Mouse (Mus musculus): ENCODE data around the gene Vpreb3.

The Vpreb3 gene

GRCm38 (mm10) chr10:75942736-75943477 is at the start of gene Vpreb3:
Gene Vpreb3 (plus strand): TSS chr10:75943057.
- no peak for DNase-seq (ENCODE audit: low spot score in 2 of 2)

- peak; percentile 82 to 94 for DNase-seq (ENCODE audit: low spot score in 2 of 2)
Measured at GRCm38 (mm10) chr10:75893089-75893750, 49.6 kb upstream of the Vpreb3 start, which contains the start of gene Derl3. Gene Derl3 (plus strand): TSS chr10:75893413.

- DNase-seq (ENCODE audit: low spot score in 2 of 2): no peak
Measured at GRCm38 (mm10) chr10:75894601-75895000, 48.3 kb upstream of the Vpreb3 start.

DNA sequence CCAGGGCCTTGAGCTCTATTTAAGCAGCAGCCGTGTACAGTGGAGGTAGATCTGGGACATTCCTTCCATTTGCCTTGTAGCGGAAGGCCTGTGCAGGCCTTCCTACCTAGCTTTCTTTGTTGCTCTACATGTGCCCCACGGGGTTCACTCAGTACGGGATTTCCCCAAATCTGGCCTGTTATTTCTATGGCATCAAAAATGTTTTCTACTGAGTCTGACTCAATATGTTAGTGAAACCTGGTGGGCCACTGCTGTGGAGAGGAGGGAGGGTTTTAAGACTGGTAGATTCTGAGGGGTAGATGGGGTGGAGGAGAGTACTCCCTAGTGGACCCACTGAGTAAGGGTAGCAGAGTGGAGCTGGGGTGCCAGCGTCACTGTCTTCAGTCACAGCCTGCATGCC is 47.1 kb upstream of the Vpreb3 start:
- DNase-seq (ENCODE audit: low spot score in 2 of 2): no peak

- DNase-seq (ENCODE audit: low spot score in 2 of 2): no peak
Measured at GRCm38 (mm10) chr10:75896208-75896607, 46.6 kb upstream of the Vpreb3 start.

- peak; percentile 37 to 73 for DNase-seq (ENCODE audit: low spot score in 2 of 2)
Measured at GRCm38 (mm10) chr10:75897373-75897772, 45.5 kb upstream of the Vpreb3 start.

DNA sequence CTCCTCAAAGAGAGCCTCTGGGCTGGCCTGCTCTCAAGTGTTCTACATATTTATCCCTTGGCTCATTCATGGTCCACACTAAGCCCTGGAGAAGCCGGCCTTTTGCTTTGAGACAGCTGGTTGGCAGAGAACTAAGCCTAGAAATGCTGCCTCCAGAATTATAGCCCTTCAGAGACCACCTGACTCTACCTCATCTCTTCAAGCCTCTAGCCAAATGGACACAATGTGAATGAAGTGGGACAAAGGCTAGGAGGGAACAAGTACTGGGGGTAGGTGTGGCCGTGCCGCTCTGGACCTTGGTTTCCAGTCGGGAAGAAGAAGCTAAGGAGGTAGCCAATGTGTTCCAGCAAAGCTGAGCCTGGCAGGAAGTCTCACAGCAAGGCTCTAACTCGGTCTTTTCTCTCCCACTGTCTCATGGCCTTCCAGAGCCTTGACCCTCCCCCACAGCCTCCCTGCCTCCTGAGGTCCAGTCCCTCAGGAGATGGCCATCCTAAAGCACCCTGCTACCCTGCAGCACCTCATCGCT is 44.8 kb upstream of the Vpreb3 start:
- DNase-seq (ENCODE audit: low spot score in 2 of 2): no peak

DNA sequence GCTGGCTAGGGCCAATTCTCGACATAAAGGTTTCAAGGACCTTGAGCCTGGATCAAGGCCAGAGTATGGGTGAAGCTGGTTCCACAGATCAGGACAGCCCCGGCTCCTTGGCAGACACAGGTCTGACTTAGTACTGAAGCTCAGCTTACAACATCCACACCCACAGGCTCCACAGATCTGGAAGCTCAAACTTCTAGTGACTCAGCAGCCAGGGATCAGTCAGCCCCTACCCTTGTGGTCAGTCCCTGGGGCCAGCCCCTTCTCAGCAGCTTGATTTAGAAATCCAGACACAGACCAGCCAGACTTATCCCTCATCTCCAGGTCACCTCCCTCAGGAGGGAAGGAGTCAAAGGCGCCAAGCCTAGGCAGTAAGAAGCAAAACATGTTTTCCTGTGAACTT is 44.0 kb upstream of the Vpreb3 start:
- no peak for DNase-seq (ENCODE audit: low spot score in 2 of 2)

GRCm38 (mm10) chr10:75904391-75904790 is 38.5 kb upstream of the Vpreb3 start:
- no peak for DNase-seq (ENCODE audit: low spot score in 2 of 2)

- DNase-seq (ENCODE audit: low spot score in 2 of 2): no peak
Measured at GRCm38 (mm10) chr10:75906882-75907281, 36.0 kb upstream of the Vpreb3 start.

GRCm38 (mm10) chr10:75910698-75911097 is 32.2 kb upstream of the Vpreb3 start:
- DNase-seq (ENCODE audit: low spot score in 2 of 2): peak in 1 of 2 experiments; percentile 3

- no peak for DNase-seq (ENCODE audit: low spot score in 2 of 2)
Measured at GRCm38 (mm10) chr10:75913013-75913589, 29.8 kb upstream of the Vpreb3 start.

GRCm38 (mm10) chr10:75915557-75915956 is 27.3 kb upstream of the Vpreb3 start:
- no peak for DNase-seq (ENCODE audit: low spot score in 2 of 2)

GRCm38 (mm10) chr10:75916840-75917239 is 26.0 kb upstream of the Vpreb3 start:
- DNase-seq (ENCODE audit: low spot score in 2 of 2): no peak

GRCm38 (mm10) chr10:75919026-75919425 is 23.8 kb upstream of the Vpreb3 start:
- DNase-seq (ENCODE audit: low spot score in 2 of 2): no peak

GRCm38 (mm10) chr10:75921026-75921725 is 21.7 kb upstream of the Vpreb3 start, which contains the start of gene Smarcb1:
Gene Smarcb1 (minus strand): TSS chr10:75921617.
- DNase-seq (ENCODE audit: low spot score in 2 of 2): peak; percentile 94 to 96

DNA sequence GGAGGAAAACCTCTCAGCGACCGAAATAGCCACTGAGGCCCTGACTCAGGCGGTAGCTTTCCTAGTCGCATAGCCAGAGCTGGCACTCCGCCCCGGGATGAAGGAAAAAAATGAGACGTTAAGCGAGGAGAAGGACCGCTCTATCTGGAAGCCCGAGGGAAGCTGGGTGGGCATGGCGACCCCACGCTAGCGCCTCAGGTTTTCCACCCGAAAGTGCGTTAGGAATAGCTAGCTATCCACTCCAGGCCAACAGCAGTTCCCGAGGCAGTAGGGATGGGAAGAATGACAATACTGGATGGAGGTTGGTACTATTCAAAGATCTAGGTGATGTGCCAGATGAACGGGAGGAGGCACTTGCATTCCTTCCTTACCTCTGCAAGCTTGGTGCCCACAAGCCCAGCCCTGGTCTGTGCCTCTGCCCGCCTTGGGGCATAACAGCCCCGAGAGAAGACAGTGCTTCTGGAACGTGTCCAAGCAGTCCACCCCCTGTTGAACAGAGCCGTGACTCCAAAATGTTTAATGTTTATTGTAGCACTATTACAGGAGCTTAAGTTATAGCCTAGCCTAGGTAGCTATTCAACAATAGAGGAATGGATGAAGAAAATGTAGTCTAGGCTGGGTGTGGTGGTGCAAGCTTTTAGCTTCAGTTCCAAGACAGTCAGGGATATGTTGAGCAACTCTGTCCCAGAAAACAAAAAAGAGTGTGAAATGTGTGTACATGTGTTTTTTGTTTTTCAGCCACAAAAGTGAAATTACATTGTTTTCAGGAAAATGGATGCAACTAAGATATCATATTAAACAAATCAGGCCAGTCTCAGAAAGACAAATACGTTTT is 20.9 kb upstream of the Vpreb3 start:
- DNase-seq (ENCODE audit: low spot score in 2 of 2): peak in 1 of 2 experiments; percentile 38

DNA sequence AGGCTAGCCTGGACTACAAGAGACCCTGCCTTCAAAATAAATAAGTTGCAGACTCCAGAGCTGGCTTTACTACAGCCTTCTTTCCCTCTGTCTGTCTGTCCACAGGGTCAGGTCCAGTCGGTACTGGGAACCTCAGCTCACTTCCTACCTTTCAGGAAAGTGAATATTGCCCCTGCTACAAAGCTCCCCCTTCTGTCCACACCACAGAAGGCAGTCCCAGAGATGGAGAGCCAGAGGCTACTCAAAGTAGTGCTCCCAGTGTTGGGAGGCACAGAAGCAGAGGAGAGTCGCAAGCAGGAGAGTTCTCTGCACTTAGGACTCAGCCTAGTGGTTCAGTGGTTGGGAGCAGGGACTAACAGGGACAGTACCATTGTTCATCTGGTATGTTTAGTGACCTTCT is 18.5 kb upstream of the Vpreb3 start:
- no peak for DNase-seq (ENCODE audit: low spot score in 2 of 2)

DNA sequence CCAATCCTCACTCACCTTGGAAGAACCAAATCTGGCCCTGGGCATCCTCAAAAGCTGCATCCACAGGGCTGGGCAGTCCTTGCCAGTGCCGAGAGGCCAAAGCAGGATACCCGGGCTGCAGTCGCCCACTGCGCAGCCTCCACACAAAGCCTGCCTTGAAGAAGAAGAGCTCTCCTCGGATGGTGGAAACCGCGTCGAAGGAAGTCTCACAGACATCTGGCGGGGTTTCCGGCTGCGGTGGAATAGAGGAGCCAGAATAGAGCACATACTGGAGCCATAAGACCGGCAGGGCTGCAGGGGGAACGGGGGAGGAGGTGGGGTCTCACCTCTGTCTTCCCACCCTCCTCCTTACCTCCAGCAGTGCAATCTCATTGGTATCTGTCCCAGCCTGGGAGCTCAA is 16.5 kb upstream of the Vpreb3 start:
- no peak for DNase-seq (ENCODE audit: low spot score in 2 of 2)

- no peak for DNase-seq (ENCODE audit: low spot score in 2 of 2)
Measured at GRCm38 (mm10) chr10:75930304-75930703, 12.6 kb upstream of the Vpreb3 start.

DNA sequence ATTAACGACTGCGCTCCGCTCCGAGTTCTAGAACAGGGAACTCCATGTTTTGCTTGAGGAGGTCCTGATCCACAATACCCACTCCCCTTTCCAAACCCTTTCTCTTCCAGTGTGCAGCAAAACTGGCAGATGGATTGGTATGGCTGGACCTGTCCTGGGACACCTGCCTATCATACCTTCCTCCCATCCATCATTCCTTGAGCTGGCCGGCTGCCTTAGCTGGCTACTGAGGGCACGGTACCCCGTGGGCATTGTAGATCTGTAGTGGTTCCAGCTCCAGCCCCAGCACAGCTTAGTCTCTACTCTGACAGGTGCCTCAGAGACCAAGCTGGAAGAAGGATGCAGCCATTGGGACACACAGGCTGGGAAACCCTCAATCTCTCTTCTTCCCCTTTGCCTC is 11.5 kb upstream of the Vpreb3 start:
- DNase-seq (ENCODE audit: low spot score in 2 of 2): no peak

Data from spleen, postnatal 10 days (tissue).